Mouse (Mus musculus) adrenal gland, adult 2 months (tissue): ENCODE data around the gene Trim25. TPM values are rescaled to one million over a fixed set of nuclear protein-coding genes. Genes with fewer than 3 reads are reported as not detected.
A peak's percentile ranks its signal among the peaks of the same experiment; 100 is the strongest.
"Not testable (repeated sequence)": the region's sequence is repeated elsewhere in the genome, so short reads cannot be mapped to it uniquely, and the experiment has no call there.

Source experiments
- DNase-seq: peaks from one replicate; pipeline ENCODE4 v3.0.0; 2021
- polyA plus RNA-seq: library from polyadenylated mRNA; depleted of rRNA; stranded (reverse); fragments of >200 nt; gene quantifications from 2 replicates; pipeline ENCODE4 v1.2.3, GENCODE M21; 2012
- total RNA-seq, 2 experiments: library from RNA; stranded (reverse); gene quantifications; 2 replicates each; pipeline ENCODE4 v1.2.3; 2021

The Trim25 gene
- total and polyA plus RNA-seq, 3 experiments = 87.4 to 270 (median 180) TPM

- no peak for DNase-seq
These were observed 4.7 kb upstream of the Trim25 start for GRCm38 (mm10) chr11:88994492-88994891.

- DNase-seq = no peak
These were observed 3.6 kb upstream of the Trim25 start for GRCm38 (mm10) chr11:88995616-88996015.

- no peak for DNase-seq
These were observed 2.7 kb upstream of the Trim25 start for GRCm38 (mm10) chr11:88996427-88996826.

- not testable (repeated sequence) for DNase-seq
These were observed 1.8 kb upstream of the Trim25 start for GRCm38 (mm10) chr11:88997343-88997742.

GRCm38 (mm10) chr11:88998406-88998805 is 770 bp upstream of the Trim25 start:
- DNase-seq = no peak

GRCm38 (mm10) chr11:88999723-89000526 is 749 bp downstream of the Trim25 start:
- peak; percentile 52 for DNase-seq

GRCm38 (mm10) chr11:89000527-89000819 is 1.3 kb downstream of the Trim25 start:
- DNase-seq = no peak

GRCm38 (mm10) chr11:89001569-89001968 is 2.4 kb downstream of the Trim25 start:
- DNase-seq = no peak

- DNase-seq = peak; percentile 52
These were observed 2.9 kb downstream of the Trim25 start for GRCm38 (mm10) chr11:89002068-89002467.

- peak; percentile 56 for DNase-seq
These were observed 3.4 kb downstream of the Trim25 start for GRCm38 (mm10) chr11:89002621-89003020.

- DNase-seq = peak; percentile 85
These were observed 3.9 kb downstream of the Trim25 start for GRCm38 (mm10) chr11:89003078-89003477.

- peak; percentile 88 for DNase-seq
These were observed 4.5 kb downstream of the Trim25 start for GRCm38 (mm10) chr11:89003726-89004125.

- no peak for DNase-seq
These were observed 6.3 kb downstream of the Trim25 start for GRCm38 (mm10) chr11:89005473-89005872.

- no peak for DNase-seq
These were observed 7.2 kb downstream of the Trim25 start for GRCm38 (mm10) chr11:89006404-89006803.

- peak; percentile 51 for DNase-seq
These were observed 8.4 kb downstream of the Trim25 start for GRCm38 (mm10) chr11:89007582-89007981.

- no peak for DNase-seq
These were observed 9.9 kb downstream of the Trim25 start for GRCm38 (mm10) chr11:89009066-89009465.

- no peak for DNase-seq
These were observed 10.3 kb downstream of the Trim25 start for GRCm38 (mm10) chr11:89009496-89009895.

- no peak for DNase-seq
These were observed 13.1 kb downstream of the Trim25 start for GRCm38 (mm10) chr11:89012241-89012640.

- DNase-seq = no peak
These were observed 18.5 kb downstream of the Trim25 start for GRCm38 (mm10) chr11:89017514-89018182.

GRCm38 (mm10) chr11:89020681-89021305 is 21.6 kb downstream of the Trim25 start:
- DNase-seq = peak; percentile 74

- DNase-seq = peak; percentile 65
These were observed 22.5 kb downstream of the Trim25 start for GRCm38 (mm10) chr11:89021687-89022086.

- DNase-seq = no peak
These were observed 23.1 kb downstream of the Trim25 start for GRCm38 (mm10) chr11:89022120-89022731.

GRCm38 (mm10) chr11:89023477-89023876 is 24.3 kb downstream of the Trim25 start:
- DNase-seq = peak; percentile 63
